Mouse (Mus musculus): ENCODE data around the gene Unc5cl. TPM values are rescaled to one million over a fixed set of nuclear protein-coding genes. Genes with fewer than 3 reads are reported as not detected.

Gene Unc5cl
- polyA plus RNA-seq, 1 experiment from 2014 or later: 0.14 TPM

GRCm38 (mm10) chr17:48551788-48552531 lies 97.3 kb downstream of the Unc5cl start:
- no peaks in the 10 kb centered on the region for H3K27me3 ChIP-seq
- no peaks in the 10 kb centered on the region for H3K9me3 ChIP-seq
- no peak overlapping the region for H3K9ac ChIP-seq
- H3K36me3 ChIP-seq: no peaks in the 10 kb centered on the region
- no peaks in the 10 kb centered on the region for H3K4me1 ChIP-seq
- H3K4me3 ChIP-seq: no peak overlapping the region
- H3K4me2 ChIP-seq: no peak overlapping the region
- ATAC-seq (ENCODE audit: insufficient number of reproducible peaks, low FRiP score, low TSS enrichment, low read depth): no peak
- 79% methylated on average over 4 of the region's 4 CpGs for WGBS
- no peak overlapping the region for H3K27ac ChIP-seq

GRCm38 (mm10) chr17:48552532-48552915 lies 97.8 kb downstream of the Unc5cl start:
- no peak overlapping the region for H3K4me2 ChIP-seq
- no peak for ATAC-seq (ENCODE audit: insufficient number of reproducible peaks, low FRiP score, low TSS enrichment, low read depth)
- no peaks in the 10 kb centered on the region for H3K36me3 ChIP-seq
- H3K27ac ChIP-seq: no peak overlapping the region
- H3K9ac ChIP-seq: no peak overlapping the region
- H3K27me3 ChIP-seq: no peaks in the 10 kb centered on the region
- no peaks in the 10 kb centered on the region for H3K4me1 ChIP-seq
- H3K9me3 ChIP-seq: no peaks in the 10 kb centered on the region
- WGBS: 90% methylated on average over 3 of the region's 3 CpGs
- H3K4me3 ChIP-seq: no peak overlapping the region

DNA sequence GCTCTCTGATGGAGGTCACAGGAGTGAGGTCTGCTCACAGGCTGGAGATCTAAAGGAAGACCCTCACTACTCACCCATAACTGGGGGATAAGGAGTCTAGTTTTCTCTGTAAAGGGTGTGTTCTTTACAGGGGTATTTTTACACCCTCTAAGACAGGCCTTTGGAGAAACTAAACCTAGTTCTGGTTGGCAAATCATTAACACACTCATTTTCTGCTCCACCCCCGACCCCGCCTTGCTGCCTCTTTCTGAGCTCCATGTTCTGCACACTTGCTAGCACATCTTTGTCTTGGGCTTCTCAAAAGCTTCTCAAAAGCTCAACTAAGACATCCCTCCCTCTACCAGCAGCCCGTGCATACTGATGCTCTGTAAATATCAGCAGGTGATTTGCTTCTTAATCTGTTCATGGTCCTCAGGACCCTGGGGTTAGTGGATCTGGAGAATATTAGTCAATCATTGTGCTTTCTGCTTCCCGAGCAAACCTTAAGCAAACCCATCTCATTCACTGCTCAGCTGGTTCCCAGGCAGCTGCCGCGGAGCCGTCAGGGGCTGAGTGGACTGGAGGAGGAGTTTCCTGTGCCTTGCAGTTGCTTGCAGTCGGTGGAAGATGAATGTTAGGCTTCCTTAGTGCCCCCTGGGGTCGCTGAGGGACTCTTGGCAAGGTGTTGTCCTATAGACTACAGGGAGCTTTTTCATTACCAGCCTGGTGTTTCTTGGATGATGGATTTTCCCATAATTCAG lies 101.7 kb downstream of the Unc5cl start:
- Histone ChIP-seq H3K36me3 (no peaks in the 10 kb centered on the region), H3K27me3 (no peaks in the 10 kb centered on the region), H3K4me1 (no peaks in the 10 kb centered on the region), H3K4me2 (no peak overlapping the region), H3K27ac (no peak overlapping the region), H3K9ac (no peak overlapping the region), H3K9me3 (no peaks in the 10 kb centered on the region), H3K4me3 (no peak overlapping the region)
- WGBS: 34% methylated on average over 9 of the region's 9 CpGs
- no peak for ATAC-seq (ENCODE audit: insufficient number of reproducible peaks, low FRiP score, low TSS enrichment, low read depth)

- Histone ChIP-seq H3K4me1 (no peaks in the 10 kb centered on the region), H3K36me3 (no peaks in the 10 kb centered on the region), H3K4me3 (no peak overlapping the region), H3K9ac (no peak overlapping the region), H3K27ac (no peak overlapping the region), H3K27me3 (no peaks in the 10 kb centered on the region), H3K9me3 (no peaks in the 10 kb centered on the region), H3K4me2 (no peak overlapping the region)
- no peak for ATAC-seq (ENCODE audit: insufficient number of reproducible peaks, low FRiP score, low TSS enrichment, low read depth)
- WGBS: 75% methylated on average over 7 of the region's 7 CpGs
Measured at GRCm38 (mm10) chr17:48557823-48558715, 103.4 kb downstream of the Unc5cl start.

DNA sequence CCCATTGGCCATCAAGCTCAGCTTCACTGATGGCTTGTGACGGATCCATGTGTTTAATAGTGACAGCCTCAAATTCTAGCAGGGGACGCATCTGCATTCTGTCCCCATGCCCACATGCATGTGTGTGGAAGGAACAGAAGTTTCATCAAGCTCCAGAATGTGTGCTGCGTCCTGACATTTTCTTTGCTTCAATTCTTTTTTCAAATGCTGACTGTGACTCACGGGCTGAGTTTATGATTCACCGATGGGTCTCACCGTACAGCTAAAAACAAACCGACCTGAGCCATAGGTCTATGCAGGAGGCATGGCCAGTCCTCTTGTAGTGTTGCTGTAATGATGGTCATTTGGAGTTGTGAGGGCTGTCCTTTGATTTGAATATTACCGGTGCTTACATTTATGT lies 110.2 kb downstream of the Unc5cl start:
- no peaks in the 10 kb centered on the region for H3K27me3 ChIP-seq
- no peaks in the 10 kb centered on the region for H3K9me3 ChIP-seq
- no peak overlapping the region for H3K27ac ChIP-seq
- ATAC-seq (ENCODE audit: insufficient number of reproducible peaks, low FRiP score, low TSS enrichment, low read depth): no peak
- H3K4me3 ChIP-seq: no peak overlapping the region
- 92% methylated on average over 8 of the region's 8 CpGs for WGBS
- no peak overlapping the region for H3K9ac ChIP-seq
- no peaks in the 10 kb centered on the region for H3K4me1 ChIP-seq
- H3K36me3 ChIP-seq: no peaks in the 10 kb centered on the region
- no peak overlapping the region for H3K4me2 ChIP-seq

DNA sequence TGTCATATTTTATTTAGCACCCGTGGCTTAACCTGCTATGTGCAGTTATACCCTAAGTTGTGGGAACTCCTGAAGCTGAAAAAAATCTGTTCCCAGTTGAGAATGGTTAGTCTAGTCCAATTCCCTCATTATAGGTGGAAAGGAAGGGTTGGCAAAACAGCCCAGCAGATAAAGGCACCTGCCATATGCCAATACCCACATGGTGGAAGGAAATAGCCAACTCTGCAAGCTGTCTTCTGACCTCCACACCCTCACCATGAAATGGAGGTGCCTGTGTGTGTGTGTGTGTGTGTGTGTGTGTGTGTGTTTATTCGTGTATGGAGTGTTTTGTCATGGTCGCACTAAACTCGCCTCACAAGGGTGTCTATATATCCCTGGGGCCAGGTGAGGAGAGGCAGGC lies 115.0 kb downstream of the Unc5cl start:
- H3K27me3 ChIP-seq: no peaks in the 10 kb centered on the region
- no peak for ATAC-seq (ENCODE audit: insufficient number of reproducible peaks, low FRiP score, low TSS enrichment, low read depth)

GRCm38 (mm10) chr17:48581153-48581552 lies 126.5 kb downstream of the Unc5cl start:
- H3K9me3 ChIP-seq: no peaks in the 10 kb centered on the region
- H3K4me3 ChIP-seq: no peak overlapping the region
- peaks cover 5% of the 10 kb centered on the region for H3K4me1 ChIP-seq
- no peaks in the 10 kb centered on the region for H3K36me3 ChIP-seq
- no peak for ATAC-seq (ENCODE audit: insufficient number of reproducible peaks, low FRiP score, low TSS enrichment, low read depth)
- no peak overlapping the region for H3K4me2 ChIP-seq
- 85% methylated on average over 5 of the region's 5 CpGs for WGBS
- H3K27me3 ChIP-seq: no peaks in the 10 kb centered on the region
- H3K27ac ChIP-seq: no peak overlapping the region
- no peak overlapping the region for H3K9ac ChIP-seq

More for the DNA sequence above, 115.0 kb downstream of the Unc5cl start:
- Histone ChIP-seq H3K27ac (no peak overlapping the region), H3K9ac (no peak overlapping the region), H3K4me2 (no peak overlapping the region), H3K4me1 (no peaks in the 10 kb centered on the region), H3K36me3 (no peaks in the 10 kb centered on the region), H3K9me3 (no peaks in the 10 kb centered on the region), H3K4me3 (no peak overlapping the region)
- WGBS: 87% methylated on average over 4 of the region's 4 CpGs

GRCm38 (mm10) chr17:48582486-48582990 lies 127.8 kb downstream of the Unc5cl start:
- Histone ChIP-seq H3K4me1 (peaks cover 6% of the 10 kb centered on the region), H3K9me3 (no peaks in the 10 kb centered on the region), H3K36me3 (no peaks in the 10 kb centered on the region), H3K27me3 (no peaks in the 10 kb centered on the region), H3K27ac (no peak overlapping the region), H3K9ac (no peak overlapping the region), H3K4me3 (no peak overlapping the region), H3K4me2 (peak overlapping the region; percentile 3; the same call in 1 of the 2 replicates)
- 49% methylated on average over 14 of the region's 14 CpGs for WGBS
- no peak for ATAC-seq (ENCODE audit: insufficient number of reproducible peaks, low FRiP score, low TSS enrichment, low read depth)

DNA sequence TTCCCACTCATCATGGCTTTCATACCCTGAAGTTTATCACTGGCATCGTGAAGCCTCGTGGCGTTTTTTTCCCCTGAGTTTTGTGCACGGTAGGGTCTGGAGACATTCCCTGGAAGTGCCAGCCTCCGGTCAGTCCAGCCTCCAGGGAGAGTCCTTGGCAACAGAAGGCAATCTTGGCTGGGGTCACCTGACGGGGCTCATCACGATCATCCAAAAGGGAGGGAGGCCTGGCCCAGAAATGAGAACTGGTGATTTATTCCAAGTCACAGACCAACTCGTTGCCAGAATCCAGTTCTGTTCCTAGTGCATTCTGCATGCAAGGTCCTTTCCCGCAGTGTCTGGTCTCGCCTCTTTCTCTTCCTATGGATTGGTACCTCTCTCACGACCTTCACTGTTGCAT lies 128.7 kb downstream of the Unc5cl start:
- H3K27ac ChIP-seq: no peak overlapping the region
- 76% methylated on average over 11 of the region's 11 CpGs for WGBS
- no peak overlapping the region for H3K4me3 ChIP-seq
- no peaks in the 10 kb centered on the region for H3K9me3 ChIP-seq
- no peak overlapping the region for H3K9ac ChIP-seq
- H3K4me2 ChIP-seq: no peak overlapping the region
- ATAC-seq (ENCODE audit: insufficient number of reproducible peaks, low FRiP score, low TSS enrichment, low read depth): no peak
- H3K36me3 ChIP-seq: no peaks in the 10 kb centered on the region
- no peaks in the 10 kb centered on the region for H3K27me3 ChIP-seq
- peaks cover 6% of the 10 kb centered on the region for H3K4me1 ChIP-seq

- WGBS: 4% methylated on average over 14 of the region's 14 CpGs
- peak overlapping the region; percentile 63 for H3K27ac ChIP-seq
Measured at GRCm38 (mm10) chr17:48585902-48586359, 131.2 kb downstream of the Unc5cl start.

GRCm38 (mm10) chr17:48588674-48589073 lies 134.0 kb downstream of the Unc5cl start:
- Histone ChIP-seq H3K27ac (no peak overlapping the region), H3K27me3 (no peaks in the 10 kb centered on the region), H3K4me2 (no peak overlapping the region), H3K4me1 (peaks cover 6% of the 10 kb centered on the region), H3K9ac (no peak overlapping the region), H3K36me3 (no peaks in the 10 kb centered on the region), H3K4me3 (no peak overlapping the region), H3K9me3 (no peaks in the 10 kb centered on the region)
- ATAC-seq (ENCODE audit: insufficient number of reproducible peaks, low FRiP score, low TSS enrichment, low read depth): no peak
- 53% methylated on average over 3 of the region's 3 CpGs for WGBS

More at GRCm38 (mm10) chr17:48585902-48586359, 131.2 kb downstream of the Unc5cl start:
- Histone ChIP-seq H3K36me3 (no peaks in the 10 kb centered on the region), H3K9me3 (no peaks in the 10 kb centered on the region), H3K27me3 (no peaks in the 10 kb centered on the region), H3K4me3 (peak overlapping the region; percentile 37), H3K4me2 (peak overlapping the region; percentile 49), H3K9ac (0 out of 2 replicates have a peak overlapping the region, but pooled peaks have one; percentile 14), H3K4me1 (peaks cover 6% of the 10 kb centered on the region)
- ATAC-seq (ENCODE audit: insufficient number of reproducible peaks, low FRiP score, low TSS enrichment, low read depth): peak; percentile 72; the same call in 1 of the 2 replicates

Data from limb, embryonic 15.5 days (tissue).